Mouse (Mus musculus): ENCODE results near the gene Dstn. TPM values are rescaled to one million over a fixed set of nuclear protein-coding genes. Genes with fewer than 3 reads are reported as not detected.

Gene Dstn
- polyA plus RNA-seq, 1 experiment: 875 TPM

DNA sequence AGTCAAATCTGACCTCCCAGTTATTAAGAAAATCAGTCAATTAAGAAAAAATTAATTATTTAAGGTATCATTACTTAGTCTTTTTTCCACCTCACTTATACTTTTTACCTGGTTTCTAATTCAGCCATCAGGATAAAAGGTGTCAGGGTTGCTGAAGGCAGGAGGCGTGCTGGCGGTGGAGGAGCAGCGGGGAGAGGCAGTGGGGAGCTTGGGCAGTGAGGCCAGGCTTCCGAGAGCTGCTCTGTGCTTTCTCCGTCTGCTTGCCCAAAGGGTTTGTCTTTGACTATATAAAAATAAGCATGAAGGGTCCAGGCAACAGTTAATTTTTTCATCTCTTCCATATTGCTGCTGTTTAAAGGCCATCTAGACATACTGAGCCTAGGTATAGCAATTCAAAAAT, 18.4 kb downstream of the Dstn start:
- Histone ChIP-seq H3K27ac (ENCODE audit: insufficient read depth, low read length) (no peak overlapping the region), H3K4me1 (ENCODE audit: control insufficient read depth, insufficient read depth, low read length) (peaks cover 8% of the 10 kb centered on the region; the same call in 1 of the 2 replicates), H3K4me3 (ENCODE audit: insufficient read depth, low read length) (no peak overlapping the region)
- TF ChIP-seq POLR2A (IDR thresholded peaks at IDR 0.05; ENCODE audit: low read depth, low read length) (no peak), CTCF (IDR thresholded peaks at IDR 0.05; ENCODE audit: borderline replicate concordance, insufficient read depth, low read length) (no peak)

- TF ChIP-seq POLR2A (IDR thresholded peaks at IDR 0.05; ENCODE audit: low read depth, low read length) (no peak), CTCF (IDR thresholded peaks at IDR 0.05; ENCODE audit: borderline replicate concordance, insufficient read depth, low read length) (no peak)
- Histone ChIP-seq H3K4me3 (ENCODE audit: insufficient read depth, low read length) (no peak overlapping the region), H3K4me1 (ENCODE audit: control insufficient read depth, insufficient read depth, low read length) (peaks cover 10% of the 10 kb centered on the region; the same call in 1 of the 2 replicates), H3K27ac (ENCODE audit: insufficient read depth, low read length) (no peak overlapping the region)
Measured at GRCm38 (mm10) chr2:143934439-143934838, 19.3 kb downstream of the Dstn start.

GRCm38 (mm10) chr2:143937861-143938260, 22.7 kb downstream of the Dstn start:
- TF ChIP-seq POLR2A (IDR thresholded peaks at IDR 0.05; ENCODE audit: low read depth, low read length) (no peak), CTCF (IDR thresholded peaks at IDR 0.05; ENCODE audit: borderline replicate concordance, insufficient read depth, low read length) (no peak)

GRCm38 (mm10) chr2:143940406-143940805, 25.3 kb downstream of the Dstn start:
- TF ChIP-seq POLR2A (IDR thresholded peaks at IDR 0.05; ENCODE audit: low read depth, low read length): no peak
- no peak for TF ChIP-seq CTCF (IDR thresholded peaks at IDR 0.05; ENCODE audit: borderline replicate concordance, insufficient read depth, low read length)
- H3K4me1 ChIP-seq (ENCODE audit: control insufficient read depth, insufficient read depth, low read length): peaks cover 3% of the 10 kb centered on the region; the same call in 1 of the 2 replicates
- no peak overlapping the region for H3K4me3 ChIP-seq (ENCODE audit: insufficient read depth, low read length)
- H3K27ac ChIP-seq (ENCODE audit: insufficient read depth, low read length): no peak overlapping the region

More at GRCm38 (mm10) chr2:143937861-143938260, 22.7 kb downstream of the Dstn start:
- Histone ChIP-seq H3K4me3 (ENCODE audit: insufficient read depth, low read length) (no peak overlapping the region), H3K27ac (ENCODE audit: insufficient read depth, low read length) (no peak overlapping the region), H3K4me1 (ENCODE audit: control insufficient read depth, insufficient read depth, low read length) (peaks cover 3% of the 10 kb centered on the region; the same call in 1 of the 2 replicates)

DNA sequence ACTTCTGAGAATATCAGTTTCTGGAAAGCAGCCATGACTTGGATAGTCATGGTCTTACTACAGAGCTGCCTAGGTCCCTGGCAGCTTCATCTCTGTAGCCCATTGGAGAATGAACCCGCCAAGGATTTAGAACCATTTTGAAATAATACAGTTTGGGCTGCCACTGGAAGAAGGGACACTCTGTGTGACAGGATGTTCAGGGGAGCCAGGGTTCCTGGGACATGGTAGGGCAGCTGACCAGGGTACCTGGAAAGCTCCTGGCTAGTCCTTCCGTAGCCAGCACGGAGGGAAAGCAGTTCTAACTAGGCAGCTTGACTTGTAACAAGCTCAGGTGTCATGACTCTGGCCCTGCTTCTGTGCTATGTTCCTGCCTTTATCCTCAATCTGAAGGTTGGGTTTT, 29.7 kb downstream of the Dstn start:
- Histone ChIP-seq H3K27ac (ENCODE audit: insufficient read depth, low read length) (no peak overlapping the region), H3K4me1 (ENCODE audit: control insufficient read depth, insufficient read depth, low read length) (no peaks in the 10 kb centered on the region; the same call in 1 of the 2 replicates)
- TF ChIP-seq CTCF (IDR thresholded peaks at IDR 0.05; ENCODE audit: borderline replicate concordance, insufficient read depth, low read length): no peak
- TF ChIP-seq POLR2A (IDR thresholded peaks at IDR 0.05; ENCODE audit: low read depth, low read length): no peak

DNA sequence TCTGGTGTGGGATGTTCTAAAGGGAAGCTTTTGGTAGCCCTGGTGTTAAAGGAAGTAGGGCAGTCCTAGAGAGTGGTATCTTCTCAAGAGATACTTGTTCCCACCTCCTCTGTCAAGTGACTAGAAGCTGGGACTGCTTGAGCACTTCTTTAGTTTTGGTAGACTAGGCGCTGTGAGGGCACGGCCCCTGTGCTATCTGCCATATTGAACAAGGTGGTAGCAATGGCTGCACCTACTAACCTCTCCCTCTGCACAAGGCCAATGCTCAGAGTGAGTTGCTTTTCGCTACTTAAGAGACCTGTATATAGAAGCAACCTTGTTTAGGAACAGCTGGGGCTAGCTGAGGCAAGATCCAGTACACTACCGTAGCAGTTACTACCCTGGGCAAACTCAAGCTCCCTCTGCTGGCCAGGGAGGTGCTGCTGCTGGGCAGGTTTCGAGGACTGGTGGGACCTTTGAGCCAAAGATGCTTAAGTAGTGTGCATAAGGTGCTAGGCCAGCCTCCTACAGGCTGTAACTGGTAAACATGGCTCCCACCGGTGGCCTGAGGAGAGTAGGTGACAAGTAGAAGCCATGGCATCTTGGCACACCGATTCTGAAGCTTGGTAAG, 30.5 kb downstream of the Dstn start:
- TF ChIP-seq POLR2A (IDR thresholded peaks at IDR 0.05; ENCODE audit: low read depth, low read length): no peak
- TF ChIP-seq CTCF (IDR thresholded peaks at IDR 0.05; ENCODE audit: borderline replicate concordance, insufficient read depth, low read length): peak; percentile 39; the same call in 1 of the 2 replicates
- Histone ChIP-seq H3K4me1 (ENCODE audit: control insufficient read depth, insufficient read depth, low read length) (no peaks in the 10 kb centered on the region; the same call in 1 of the 2 replicates), H3K27ac (ENCODE audit: insufficient read depth, low read length) (no peak overlapping the region), H3K4me3 (ENCODE audit: insufficient read depth, low read length) (no peak overlapping the region)

More for the DNA sequence above, 29.7 kb downstream of the Dstn start:
- H3K4me3 ChIP-seq (ENCODE audit: insufficient read depth, low read length): no peak overlapping the region

GRCm38 (mm10) chr2:143946399-143946798, 31.3 kb downstream of the Dstn start:
- no peak for TF ChIP-seq CTCF (IDR thresholded peaks at IDR 0.05; ENCODE audit: borderline replicate concordance, insufficient read depth, low read length)
- no peak for TF ChIP-seq POLR2A (IDR thresholded peaks at IDR 0.05; ENCODE audit: low read depth, low read length)
- H3K27ac ChIP-seq (ENCODE audit: insufficient read depth, low read length): no peak overlapping the region
- H3K4me3 ChIP-seq (ENCODE audit: insufficient read depth, low read length): no peak overlapping the region
- H3K4me1 ChIP-seq (ENCODE audit: control insufficient read depth, insufficient read depth, low read length): no peaks in the 10 kb centered on the region; the same call in 1 of the 2 replicates

DNA sequence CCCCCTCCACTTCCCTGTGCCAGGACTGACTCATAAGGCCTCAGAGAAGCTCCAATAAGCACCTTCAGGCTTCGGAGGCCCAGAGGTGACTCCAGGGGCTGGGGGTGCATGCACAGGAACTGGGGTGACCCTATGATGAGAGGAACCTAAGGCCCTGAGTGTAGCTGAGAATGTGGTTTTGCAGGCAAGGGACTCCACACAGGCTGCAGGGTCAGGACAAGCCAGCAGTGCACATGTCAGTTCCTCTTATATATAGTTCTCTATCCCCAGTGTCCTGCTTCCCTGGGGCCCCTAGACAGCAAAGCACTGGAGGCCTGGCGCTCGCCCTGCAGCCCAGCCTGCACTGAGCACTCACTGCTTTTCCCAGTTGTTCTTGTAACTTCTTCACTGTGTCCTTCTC, 32.9 kb downstream of the Dstn start:
- no peak for TF ChIP-seq CTCF (IDR thresholded peaks at IDR 0.05; ENCODE audit: borderline replicate concordance, insufficient read depth, low read length)
- no peak for TF ChIP-seq POLR2A (IDR thresholded peaks at IDR 0.05; ENCODE audit: low read depth, low read length)
- H3K27ac ChIP-seq (ENCODE audit: insufficient read depth, low read length): no peak overlapping the region
- no peak overlapping the region for H3K4me3 ChIP-seq (ENCODE audit: insufficient read depth, low read length)

DNA sequence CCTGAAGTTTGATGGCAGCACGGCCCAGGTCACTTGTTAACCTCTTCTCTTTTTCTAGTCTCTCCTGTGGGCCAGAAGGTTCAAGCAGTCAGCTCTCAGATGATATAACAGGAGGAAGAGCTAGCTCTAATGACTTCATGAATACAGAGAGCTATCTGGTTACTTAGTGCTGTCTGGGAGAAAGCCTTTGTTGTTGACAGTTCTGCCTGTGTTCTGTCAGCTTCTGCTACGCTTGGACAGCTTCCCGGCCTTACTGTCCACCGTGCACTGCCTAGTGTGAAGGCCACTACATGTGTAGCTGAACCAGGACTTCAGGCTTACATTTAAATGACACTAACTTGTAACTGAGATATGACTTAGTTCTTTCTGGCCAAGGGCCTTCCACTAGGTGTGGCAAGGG, 33.3 kb downstream of the Dstn start:
- H3K4me3 ChIP-seq (ENCODE audit: insufficient read depth, low read length): no peak overlapping the region
- H3K4me1 ChIP-seq (ENCODE audit: control insufficient read depth, insufficient read depth, low read length): peaks cover 10% of the 10 kb centered on the region
- H3K27ac ChIP-seq (ENCODE audit: insufficient read depth, low read length): no peak overlapping the region
- TF ChIP-seq CTCF (IDR thresholded peaks at IDR 0.05; ENCODE audit: borderline replicate concordance, insufficient read depth, low read length) (no peak), POLR2A (IDR thresholded peaks at IDR 0.05; ENCODE audit: low read depth, low read length) (no peak)

More for the DNA sequence above, 32.9 kb downstream of the Dstn start:
- H3K4me1 ChIP-seq (ENCODE audit: control insufficient read depth, insufficient read depth, low read length): peaks cover 7% of the 10 kb centered on the region

DNA sequence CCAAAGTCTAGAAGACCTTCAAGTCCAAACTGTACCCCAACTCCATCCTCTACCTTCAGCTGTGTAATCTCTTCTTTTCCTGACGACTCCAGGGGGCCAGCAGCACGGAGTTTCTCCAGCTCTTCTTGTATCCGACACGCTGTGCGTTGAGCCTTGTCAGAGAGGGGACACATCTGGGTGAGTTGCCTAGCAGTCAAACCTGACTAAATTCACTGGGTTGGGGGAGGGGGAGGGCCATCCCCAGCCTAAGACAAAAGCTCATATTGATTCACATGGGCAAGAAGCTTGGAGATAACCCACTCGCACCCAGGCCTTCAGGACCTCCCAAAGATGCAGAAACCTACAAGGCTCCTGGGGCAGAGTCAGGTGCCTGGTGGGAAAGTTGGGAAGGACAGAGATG, 34.1 kb downstream of the Dstn start:
- no peak overlapping the region for H3K27ac ChIP-seq (ENCODE audit: insufficient read depth, low read length)
- no peak overlapping the region for H3K4me3 ChIP-seq (ENCODE audit: insufficient read depth, low read length)
- TF ChIP-seq CTCF (IDR thresholded peaks at IDR 0.05; ENCODE audit: borderline replicate concordance, insufficient read depth, low read length): no peak
- TF ChIP-seq POLR2A (IDR thresholded peaks at IDR 0.05; ENCODE audit: low read depth, low read length): no peak
- peaks cover 11% of the 10 kb centered on the region for H3K4me1 ChIP-seq (ENCODE audit: control insufficient read depth, insufficient read depth, low read length)
